Mouse (Mus musculus) lung, embryonic 15.5 days (tissue): ENCODE results near the gene Syt12. TPM values are rescaled to one million over a fixed set of nuclear protein-coding genes. Genes with fewer than 3 reads are reported as not detected.
"Not testable (repeated sequence)": the region's sequence is repeated elsewhere in the genome, so short reads cannot be mapped to it uniquely, and the experiment has no call there.

Experiments used
- ATAC-seq: fragments of 200-750 bp; cut with Nextera tagmentation; 2 replicates; pipeline ENCODE4 v1.8.0; 2017; ENCODE audit warnings: moderate number of reproducible peaks, borderline replicate concordance; ENCODE audit not compliant: low FRiP score, low TSS enrichment; ENCODE audit errors: extremely low read depth
- H3K27ac ChIP-seq: fragments of 300-500 bp; sonication (generic); 2 replicates; pipeline ENCODE4 v1.5.1; 2015; ENCODE audit warnings: moderate library complexity, mild to moderate bottlenecking, inconsistent platforms
- H3K27me3 ChIP-seq: fragments of 300-500 bp; sonication (generic); 2 replicates; pipeline ENCODE4 v1.6.1; 2015; ENCODE audit warnings: inconsistent platforms
- H3K36me3 ChIP-seq: fragments of 300-500 bp; sonication (generic); 2 replicates; pipeline ENCODE4 v1.6.1; 2015; ENCODE audit warnings: inconsistent platforms
- H3K4me1 ChIP-seq: fragments of 300-500 bp; sonication (generic); 2 replicates; pipeline ENCODE4 v1.6.1; 2015; ENCODE audit warnings: inconsistent platforms
- H3K4me2 ChIP-seq: fragments of 300-500 bp; sonication (generic); 2 replicates; pipeline ENCODE4 v1.6.1; 2015; ENCODE audit warnings: inconsistent platforms, mild to moderate bottlenecking, moderate library complexity
- H3K4me3 ChIP-seq: fragments of 300-500 bp; sonication (generic); 2 replicates; pipeline ENCODE4 v1.5.1; 2015; ENCODE audit warnings: mild to moderate bottlenecking, inconsistent platforms
- H3K9ac ChIP-seq: fragments of 300-500 bp; sonication (generic); 2 replicates; pipeline ENCODE4 v1.6.1; 2015; ENCODE audit warnings: inconsistent platforms
- H3K9me3 ChIP-seq: fragments of 300-500 bp; sonication (generic); 2 replicates; pipeline ENCODE4 v1.6.1; 2016; ENCODE audit warnings: inconsistent platforms
- WGBS: fragments of 180-500 bp; shearing (Covaris S2); methylation state at CpG from one replicate; pipeline ENCODE4 v1.1.7; 2015; 5-methylcytosine and 5-hydroxymethylcytosine counted together
- polyA plus RNA-seq: library from polyadenylated mRNA; unstranded; fragments of >200 nt; fragmentation: Nextera tagmentation; extraction: Ambion mirVana; gene quantifications from 2 replicates; pipeline ENCODE4 v1.2.1, GENCODE M21; 2015

The Syt12 gene
- polyA plus RNA-seq, 1 experiment from 2014 or later: 1.2 TPM

DNA sequence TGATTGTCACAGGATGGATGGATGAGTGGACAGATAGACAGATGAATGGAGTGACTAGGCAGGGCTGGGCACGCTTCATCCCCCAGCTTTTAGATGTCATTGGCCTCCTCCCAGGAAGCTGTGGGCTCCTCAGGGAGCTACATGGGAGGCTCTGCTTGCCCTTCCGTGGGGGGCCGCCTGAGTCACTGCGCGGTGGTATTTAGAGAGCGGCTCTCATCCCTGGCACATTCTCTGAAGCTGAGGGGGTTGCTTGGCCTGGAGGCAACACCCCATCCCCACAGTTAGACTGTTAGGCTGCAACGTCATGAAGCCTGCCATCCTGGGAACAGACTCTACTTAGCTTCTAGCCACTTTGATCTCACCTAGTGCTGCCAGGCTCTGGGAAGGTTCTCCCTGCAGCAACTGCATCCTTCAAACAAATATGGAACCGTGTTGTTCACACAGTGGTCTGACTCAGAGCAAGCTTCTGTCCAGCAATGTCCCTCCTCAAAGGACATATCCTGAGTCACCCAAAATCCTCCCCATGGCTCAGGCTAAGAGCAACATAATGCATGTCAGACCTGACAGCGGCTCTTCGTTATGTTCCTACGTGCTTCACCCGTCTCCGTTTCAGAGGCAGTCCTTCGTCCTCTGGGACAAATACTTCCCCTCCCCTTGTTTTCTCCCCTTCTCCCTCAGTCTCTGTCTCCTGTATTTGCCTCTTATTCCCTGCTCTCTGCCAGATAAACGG, 22.0 kb downstream of the Syt12 start:
- H3K27ac ChIP-seq: no peak overlapping the region
- WGBS: 68% methylated on average over 15 of the region's 15 CpGs
- no peak for ATAC-seq

DNA sequence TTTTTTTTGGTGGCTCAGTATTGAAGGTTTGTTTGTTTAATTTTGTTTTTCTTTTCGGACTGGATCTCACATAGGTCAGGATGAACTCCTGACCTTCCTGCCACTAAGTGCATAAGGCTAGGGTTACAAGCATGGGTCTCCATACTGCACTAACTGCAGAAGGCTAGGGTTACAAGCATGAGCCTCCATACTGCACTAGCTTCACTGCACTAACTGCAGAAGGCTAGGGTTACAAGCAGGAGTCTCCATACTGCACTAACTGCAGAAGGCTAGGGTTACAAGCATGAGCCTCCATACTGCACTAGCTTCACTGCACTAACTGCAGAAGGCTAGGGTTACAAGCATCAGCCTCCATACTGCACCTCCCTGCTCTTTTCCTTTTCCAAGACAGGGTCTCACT, 23.2 kb downstream of the Syt12 start:
- not testable (repeated sequence) for H3K27ac ChIP-seq, H3K9me3 ChIP-seq, H3K9ac ChIP-seq, H3K4me2 ChIP-seq, H3K27me3 ChIP-seq, ATAC-seq, H3K4me3 ChIP-seq, H3K36me3 ChIP-seq, H3K4me1 ChIP-seq
- 20% methylated on average over 1 of the region's 1 CpGs for WGBS

More for the DNA sequence above, 22.0 kb downstream of the Syt12 start:
- Histone ChIP-seq H3K9me3 (no peaks in the 10 kb centered on the region), H3K9ac (no peak overlapping the region), H3K4me3 (no peak overlapping the region), H3K4me1 (0 out of 2 replicates have a peak, but pooled peaks cover 6% of the 10 kb centered on the region), H3K4me2 (no peak overlapping the region), H3K36me3 (no peaks in the 10 kb centered on the region), H3K27me3 (no peaks in the 10 kb centered on the region)

DNA sequence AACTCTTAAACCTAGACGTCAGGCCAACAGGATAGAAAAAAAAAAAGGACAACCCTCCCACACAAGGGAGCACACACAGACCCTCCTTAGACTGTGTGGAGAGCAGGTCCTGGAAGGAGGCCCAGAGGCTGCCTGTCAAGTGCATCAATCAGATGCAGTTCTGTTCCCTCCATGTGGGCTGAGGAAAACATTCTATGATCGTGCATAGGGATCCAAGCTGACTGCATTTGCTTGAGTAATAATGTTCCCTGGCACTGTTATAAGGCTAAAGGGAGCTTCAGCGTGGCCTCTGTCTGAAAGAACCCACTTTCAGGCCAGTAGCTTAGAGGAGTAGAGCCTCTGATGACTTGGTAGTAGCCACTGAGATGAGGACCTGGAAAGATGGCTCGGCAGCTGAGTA, 24.7 kb downstream of the Syt12 start:
- WGBS: 39% methylated on average over 4 of the region's 4 CpGs
- Histone ChIP-seq H3K27ac (no peak overlapping the region), H3K27me3 (no peaks in the 10 kb centered on the region), H3K9me3 (no peaks in the 10 kb centered on the region), H3K4me2 (no peak overlapping the region), H3K4me3 (no peak overlapping the region), H3K4me1 (0 out of 2 replicates have a peak, but pooled peaks cover 6% of the 10 kb centered on the region), H3K9ac (no peak overlapping the region), H3K36me3 (no peaks in the 10 kb centered on the region)
- no peak for ATAC-seq

DNA sequence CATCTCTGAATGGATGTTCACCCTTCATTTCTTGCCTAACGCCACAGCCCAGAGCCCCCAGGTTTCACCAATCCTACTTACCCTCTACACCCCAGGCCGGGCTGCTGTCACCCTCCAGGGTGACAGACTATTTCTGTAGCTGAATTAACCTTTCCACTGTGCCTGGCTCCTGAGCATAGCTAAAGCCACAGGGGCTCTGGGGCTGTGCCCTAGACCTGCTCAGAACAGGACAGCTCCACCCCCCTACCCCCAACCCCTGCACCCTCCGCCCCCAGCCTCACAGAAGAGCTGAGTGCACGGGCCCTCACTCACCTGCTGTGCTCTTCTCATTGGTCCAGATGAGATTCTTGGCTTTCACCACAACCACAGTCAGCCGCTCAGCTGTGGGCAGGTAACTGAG, 25.3 kb downstream of the Syt12 start:
- Histone ChIP-seq H3K36me3 (no peaks in the 10 kb centered on the region), H3K9me3 (no peaks in the 10 kb centered on the region), H3K9ac (no peak overlapping the region), H3K4me2 (no peak overlapping the region), H3K27ac (no peak overlapping the region), H3K4me3 (no peak overlapping the region), H3K4me1 (0 out of 2 replicates have a peak, but pooled peaks cover 6% of the 10 kb centered on the region), H3K27me3 (no peaks in the 10 kb centered on the region)
- no peak for ATAC-seq
- 33% methylated on average over 5 of the region's 5 CpGs for WGBS

DNA sequence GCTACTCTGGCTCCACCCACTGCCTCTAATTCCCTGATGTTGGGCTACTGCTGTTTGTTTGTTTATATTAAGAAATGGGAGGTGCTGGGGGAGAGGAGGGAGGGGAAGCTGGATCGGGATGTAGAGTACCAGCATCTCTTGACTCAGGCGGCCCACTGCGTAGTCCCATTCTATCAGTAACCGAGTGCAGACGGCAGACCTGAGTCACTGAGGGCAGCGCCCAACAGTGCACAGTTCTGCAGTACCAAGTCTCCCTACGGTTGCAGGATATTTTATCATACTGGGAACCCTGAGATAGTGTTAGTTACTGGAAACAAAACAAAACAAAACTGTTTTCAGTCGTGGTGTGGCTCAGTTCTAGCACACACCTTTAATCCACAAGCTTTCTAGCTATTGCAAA, 26.1 kb downstream of the Syt12 start:
- Histone ChIP-seq H3K4me1 (no peaks in the 10 kb centered on the region), H3K9ac (no peak overlapping the region), H3K4me3 (no peak overlapping the region), H3K4me2 (no peak overlapping the region), H3K27ac (no peak overlapping the region), H3K9me3 (no peaks in the 10 kb centered on the region), H3K27me3 (no peaks in the 10 kb centered on the region), H3K36me3 (no peaks in the 10 kb centered on the region)
- 51% methylated on average over 8 of the region's 8 CpGs for WGBS
- ATAC-seq: no peak

DNA sequence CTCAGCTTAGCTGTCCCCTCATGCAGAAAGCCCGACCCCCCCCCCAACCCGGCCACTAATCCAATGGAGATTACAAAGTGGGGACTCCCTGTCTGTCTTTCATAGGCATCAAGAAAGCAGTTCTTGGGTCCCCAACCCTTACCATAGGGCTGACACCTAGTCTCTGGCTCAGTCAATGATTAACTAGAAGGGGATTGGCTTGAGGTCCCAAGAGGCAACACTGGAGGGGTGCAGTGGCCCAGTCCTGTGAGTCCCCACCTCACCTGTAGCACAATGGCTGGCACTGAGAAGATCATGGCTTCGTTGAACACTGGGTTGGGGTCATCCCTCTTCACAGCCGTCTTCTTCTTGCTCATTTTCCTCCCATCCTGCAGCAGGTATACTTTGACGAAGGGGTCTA, 26.6 kb downstream of the Syt12 start:
- Histone ChIP-seq H3K27ac (no peak overlapping the region), H3K4me2 (no peak overlapping the region), H3K9me3 (no peaks in the 10 kb centered on the region), H3K27me3 (no peaks in the 10 kb centered on the region), H3K4me1 (no peaks in the 10 kb centered on the region), H3K4me3 (no peak overlapping the region), H3K36me3 (no peaks in the 10 kb centered on the region), H3K9ac (no peak overlapping the region)
- no peak for ATAC-seq
- WGBS: 60% methylated on average over 5 of the region's 5 CpGs

DNA sequence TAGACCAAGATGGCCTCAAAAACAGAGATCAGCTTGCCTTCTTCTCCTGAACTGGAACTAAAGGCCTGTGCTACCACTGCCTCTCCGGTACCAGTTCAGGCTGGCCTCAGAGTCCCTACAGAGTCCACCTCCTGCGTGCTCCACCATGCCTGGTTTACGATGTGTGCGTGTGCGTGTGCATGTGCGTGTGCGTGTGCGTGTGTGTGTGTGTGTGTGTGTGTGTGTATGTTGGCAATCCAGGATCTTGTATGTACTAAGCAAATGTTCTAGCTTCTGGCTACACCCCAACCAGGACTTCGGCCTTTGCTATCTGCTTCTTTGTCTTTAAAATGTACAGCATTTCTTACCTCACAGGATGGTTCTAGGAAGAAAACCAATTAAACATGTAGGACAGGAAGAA, 28.0 kb downstream of the Syt12 start:
- H3K9ac ChIP-seq: no peak overlapping the region
- no peak overlapping the region for H3K27ac ChIP-seq
- no peaks in the 10 kb centered on the region for H3K36me3 ChIP-seq
- no peaks in the 10 kb centered on the region for H3K27me3 ChIP-seq
- H3K9me3 ChIP-seq: no peaks in the 10 kb centered on the region
- H3K4me1 ChIP-seq: no peaks in the 10 kb centered on the region
- ATAC-seq: no peak
- H3K4me2 ChIP-seq: no peak overlapping the region
- no peak overlapping the region for H3K4me3 ChIP-seq
- 95% methylated on average over 9 of the region's 9 CpGs for WGBS

DNA sequence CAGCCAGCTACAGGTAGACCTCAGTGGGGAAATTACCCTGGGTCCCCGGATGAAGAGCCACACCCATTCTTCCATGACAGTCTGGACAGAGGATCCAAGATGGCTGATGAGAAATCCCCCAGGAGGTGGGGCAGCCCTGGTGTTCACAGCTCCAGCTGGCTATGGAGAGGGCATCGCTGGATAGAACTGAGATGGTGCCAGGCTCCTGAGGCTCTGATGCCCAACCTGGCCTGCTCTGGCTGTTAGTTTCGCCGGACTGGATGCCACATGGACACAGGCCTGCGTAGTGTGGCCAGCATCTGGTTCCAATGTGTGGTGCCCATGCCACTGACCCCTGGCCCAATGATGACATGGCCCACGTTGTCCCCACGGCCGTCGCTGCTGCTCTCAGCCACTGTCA, 29.8 kb downstream of the Syt12 start:
- no peaks in the 10 kb centered on the region for H3K27me3 ChIP-seq
- 84% methylated on average over 9 of the region's 9 CpGs for WGBS
- H3K9ac ChIP-seq: no peak overlapping the region
- ATAC-seq: no peak
- H3K4me1 ChIP-seq: no peaks in the 10 kb centered on the region
- no peak overlapping the region for H3K4me3 ChIP-seq
- no peaks in the 10 kb centered on the region for H3K36me3 ChIP-seq
- H3K4me2 ChIP-seq: no peak overlapping the region
- no peak overlapping the region for H3K27ac ChIP-seq
- H3K9me3 ChIP-seq: no peaks in the 10 kb centered on the region

DNA sequence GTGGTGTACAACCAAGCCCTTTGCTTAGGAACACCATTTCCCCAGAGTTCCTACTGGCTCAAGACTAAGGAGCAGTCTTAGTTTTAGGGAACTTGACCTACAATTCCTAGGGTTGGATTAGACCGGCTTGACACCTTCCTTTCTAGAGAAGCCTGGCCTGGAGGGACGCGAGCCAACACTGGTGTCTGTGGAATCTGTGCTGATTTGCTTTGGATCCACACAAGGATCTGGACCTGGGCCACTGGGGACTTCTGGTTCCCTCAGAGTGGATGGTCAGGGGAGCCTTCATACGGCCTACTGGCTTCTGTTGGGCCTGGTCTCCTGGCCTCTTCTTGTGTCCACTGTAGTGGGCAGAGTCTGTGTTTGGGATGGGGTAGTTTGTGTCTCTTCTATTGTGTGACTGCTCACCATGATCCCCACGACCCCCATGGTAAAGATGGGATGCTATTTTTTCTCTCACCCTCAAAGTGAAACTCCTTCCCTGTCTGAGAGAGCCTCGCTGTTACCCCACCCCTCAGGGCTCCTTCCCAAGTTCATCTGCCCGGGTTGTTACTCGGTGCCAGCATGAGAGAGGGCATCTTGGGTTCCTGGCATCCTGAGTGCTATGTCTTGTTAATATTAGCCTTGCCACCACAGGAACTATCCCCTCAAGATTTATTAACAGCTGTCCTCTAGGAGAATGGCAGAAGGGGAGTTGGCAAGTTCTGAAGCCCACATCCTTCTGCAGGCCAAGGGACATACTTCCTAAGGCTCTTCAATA, 30.4 kb downstream of the Syt12 start:
- Histone ChIP-seq H3K36me3 (no peaks in the 10 kb centered on the region), H3K4me1 (peaks cover 6% of the 10 kb centered on the region), H3K9ac (no peak overlapping the region), H3K4me3 (no peak overlapping the region), H3K27me3 (no peaks in the 10 kb centered on the region), H3K9me3 (no peaks in the 10 kb centered on the region), H3K27ac (no peak overlapping the region), H3K4me2 (no peak overlapping the region)
- WGBS: 81% methylated on average over 8 of the region's 8 CpGs
- ATAC-seq: no peak

DNA sequence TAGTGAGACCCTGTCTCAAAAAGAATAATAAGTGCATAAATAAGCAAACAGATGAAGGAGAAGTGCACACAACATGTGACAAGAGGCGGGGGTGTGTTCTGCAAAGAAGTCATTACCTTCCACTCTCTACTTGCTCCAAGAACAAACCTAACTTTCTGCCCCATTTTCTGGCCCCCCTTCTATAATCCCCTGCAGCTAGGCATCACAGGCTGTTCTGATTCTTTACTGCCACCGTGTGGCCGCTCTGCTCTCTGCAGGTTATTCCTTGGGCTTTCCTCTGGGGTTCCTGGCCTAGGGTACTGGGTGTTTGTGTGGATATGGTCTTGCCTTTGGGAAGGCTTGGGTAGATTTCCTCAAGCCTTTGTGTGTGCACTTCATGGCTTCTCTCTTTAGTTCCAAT, 34.8 kb downstream of the Syt12 start:
- Histone ChIP-seq H3K27me3 (no peaks in the 10 kb centered on the region), H3K4me3 (no peak overlapping the region), H3K9ac (no peak overlapping the region), H3K36me3 (no peaks in the 10 kb centered on the region), H3K4me1 (peaks cover 41% of the 10 kb centered on the region), H3K4me2 (no peak overlapping the region), H3K9me3 (no peaks in the 10 kb centered on the region), H3K27ac (peak overlapping the region; percentile 67)
- WGBS: 12% methylated on average over 3 of the region's 3 CpGs
- ATAC-seq: no peak

DNA sequence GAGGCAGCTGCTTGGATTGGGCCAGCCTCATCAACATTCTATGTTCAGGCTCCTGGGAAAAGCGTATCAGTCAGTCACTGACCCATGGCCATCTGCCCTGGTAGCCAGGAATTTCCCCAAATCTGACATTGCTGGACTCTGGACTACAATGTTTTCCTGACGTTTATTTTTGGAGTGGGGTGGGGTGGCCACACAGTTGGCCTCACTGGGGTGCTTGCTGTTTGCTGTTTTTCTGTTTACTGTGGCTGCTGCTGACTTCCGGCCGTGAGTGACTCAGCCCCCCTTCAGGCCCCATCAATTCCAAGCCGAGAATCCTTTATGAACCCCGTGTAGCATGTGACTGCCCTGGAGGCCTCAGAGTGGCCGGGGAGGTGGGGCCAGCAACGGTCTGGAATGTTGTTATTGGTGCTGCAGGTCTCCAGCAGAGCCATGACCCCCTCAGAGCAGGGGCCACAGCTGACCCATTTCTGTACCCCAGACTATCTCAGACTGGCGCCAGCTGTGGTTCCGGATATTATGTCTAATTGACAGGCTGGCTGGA, 35.6 kb downstream of the Syt12 start:
- no peaks in the 10 kb centered on the region for H3K27me3 ChIP-seq
- peaks cover 41% of the 10 kb centered on the region for H3K4me1 ChIP-seq
- H3K9me3 ChIP-seq: no peaks in the 10 kb centered on the region
- H3K9ac ChIP-seq: no peak overlapping the region
- ATAC-seq: peak; percentile 54; the same call in 1 of the 2 replicates
- H3K4me2 ChIP-seq: peak overlapping the region; percentile 12; the same call in 1 of the 2 replicates
- no peaks in the 10 kb centered on the region for H3K36me3 ChIP-seq
- no peak overlapping the region for H3K4me3 ChIP-seq
- WGBS: 25% methylated on average over 10 of the region's 10 CpGs
- peak overlapping the region; percentile 67 for H3K27ac ChIP-seq

DNA sequence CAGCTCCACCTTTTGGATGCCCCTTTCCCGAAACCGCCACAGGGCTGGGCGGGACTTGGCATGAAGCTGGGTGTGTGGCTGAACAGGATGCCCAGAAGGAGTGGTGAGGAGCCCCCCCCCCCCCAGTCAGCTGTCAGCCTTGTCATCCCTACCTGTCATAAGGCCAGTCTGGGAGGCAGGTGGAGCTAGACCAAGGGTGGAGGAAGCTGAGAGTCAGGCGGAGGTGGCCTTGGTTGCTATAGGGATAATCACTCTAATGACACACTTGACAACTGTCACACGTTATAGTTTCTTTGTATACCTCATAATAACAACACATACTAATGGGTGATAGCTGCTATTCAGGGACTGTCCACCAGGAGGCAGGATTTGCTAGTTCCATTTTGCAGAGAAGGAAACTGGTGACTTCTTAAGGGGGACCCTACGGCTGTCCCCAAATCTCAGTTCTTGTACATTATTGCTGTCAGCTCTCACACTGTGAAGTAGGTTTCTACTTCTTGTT, 36.1 kb downstream of the Syt12 start:
- Histone ChIP-seq H3K4me2 (peak overlapping the region; percentile 93), H3K9ac (no peak overlapping the region), H3K27ac (peak overlapping the region; percentile 67), H3K27me3 (no peaks in the 10 kb centered on the region), H3K36me3 (no peaks in the 10 kb centered on the region), H3K4me3 (no peak overlapping the region), H3K4me1 (peaks cover 41% of the 10 kb centered on the region), H3K9me3 (no peaks in the 10 kb centered on the region)
- no peak for ATAC-seq
- 24% methylated on average over 6 of the region's 6 CpGs for WGBS
